Mouse (Mus musculus) CH12.LX (cell line): ENCODE results near the gene Cdc14b. TPM values are rescaled to one million over a fixed set of nuclear protein-coding genes. Genes with fewer than 3 reads are reported as not detected.

ENCODE experiments used
- DNase-seq: peaks from one replicate; pipeline ENCODE4 v3.0.0-alpha.2; 2013; ENCODE audit errors: extremely low read depth
- H3K27ac ChIP-seq: 2 replicates; pipeline ENCODE4 v1.5.1; 2012; ENCODE audit warnings: low read depth, mild to moderate bottlenecking, control low read depth, moderate library complexity; ENCODE audit not compliant: insufficient read depth
- H3K27me3 ChIP-seq: replicated peaks from 2 replicates; pipeline ENCODE3; 2012; ENCODE audit warnings: inconsistent platforms
- H3K36me3 ChIP-seq, 2 experiments: replicated peaks in 1 of 2; 2 replicates each; pipeline versions ENCODE3 to v1.6.1; 2012; ENCODE audit warnings: inconsistent platforms in 1 of 2, low read length in 1 of 2, mild to moderate bottlenecking in 1 of 2, mixed read lengths in 1 of 2, moderate library complexity in 1 of 2; ENCODE audit not compliant: control insufficient read depth in 1 of 2, insufficient read depth in 1 of 2
- H3K4me1 ChIP-seq, 2 experiments: 2 replicates each; pipeline ENCODE4 v1.6.1; 2012; ENCODE audit warnings: inconsistent platforms in 1 of 2, moderate library complexity in 1 of 2; ENCODE audit not compliant: insufficient read depth in 2 of 2, control insufficient read depth in 1 of 2
- H3K4me2 ChIP-seq: 2 replicates; pipeline ENCODE4 v1.6.1; 2012; ENCODE audit warnings: low read depth, mild to moderate bottlenecking, control low read depth; ENCODE audit not compliant: poor library complexity, insufficient read depth, severe bottlenecking
- H3K4me3 ChIP-seq, 3 experiments: fragments of 150-350 bp in 1 of 3; sonication (generic) in 1 of 3; replicated peaks in 1 of 3; 2 replicates each; pipeline versions ENCODE3 to v1.5.1; 2011 to 2012; ENCODE audit warnings: low read depth in 2 of 3, low read length in 2 of 3, mild to moderate bottlenecking in 2 of 3, moderate library complexity in 2 of 3, control low read depth in 1 of 3, improper control_type of control experiment in 1 of 3, inconsistent platforms in 1 of 3, mixed read lengths in 1 of 3; ENCODE audit not compliant: poor library complexity in 1 of 3
- H3K79me2 ChIP-seq: replicated peaks from 2 replicates; pipeline ENCODE4 v1.6.1; 2012; ENCODE audit warnings: mild to moderate bottlenecking, moderate library complexity; ENCODE audit not compliant: control insufficient read depth, poor library complexity, insufficient read depth, severe bottlenecking; ENCODE audit errors: extremely low read depth
- H3K9ac ChIP-seq: 2 replicates; pipeline ENCODE4 v1.6.1; 2012; ENCODE audit warnings: low read depth, mild to moderate bottlenecking, control low read depth, moderate library complexity; ENCODE audit not compliant: insufficient read depth
- H3K9me3 ChIP-seq: replicated peaks from 2 replicates; pipeline ENCODE3; 2012; ENCODE audit warnings: low read length, inconsistent platforms, mixed read lengths
- CHD1 ChIP-seq: IDR thresholded peaks from 2 replicates; pipeline ENCODE4 v1.6.1; 2012; ENCODE audit warnings: low read depth, low read length, improper control_type of control experiment, inconsistent platforms
- CTCF ChIP-seq, 2 experiments: IDR thresholded peaks in 1 of 2; conservative IDR thresholded peaks in 1 of 2; 2 replicates each; pipeline ENCODE4 v1.5.1; 2011 to 2012; ENCODE audit warnings: low read depth in 2 of 2, low read length in 2 of 2, improper control_type of control experiment in 1 of 2, inconsistent platforms in 1 of 2, mild to moderate bottlenecking in 1 of 2, moderate library complexity in 1 of 2
- E2F4 ChIP-seq: IDR thresholded peaks from 2 replicates; pipeline ENCODE4 v1.6.1; 2011; ENCODE audit warnings: low read depth, low read length, improper control_type of control experiment; ENCODE audit not compliant: insufficient replicate concordance
- ELF1 ChIP-seq: IDR thresholded peaks from 2 replicates; pipeline ENCODE4 v1.6.1; 2014; ENCODE audit warnings: low read depth, mild to moderate bottlenecking, inconsistent platforms, low read length, improper control_type of control experiment
- EP300 ChIP-seq: IDR thresholded peaks from 2 replicates; pipeline ENCODE4 v1.6.1; 2011; ENCODE audit warnings: low read length, improper control_type of control experiment
- GABPA ChIP-seq: IDR thresholded peaks from 2 replicates; pipeline ENCODE4 v1.6.1; 2012; ENCODE audit warnings: low read depth, low read length, improper control_type of control experiment, inconsistent platforms; ENCODE audit not compliant: insufficient replicate concordance
- HCFC1 ChIP-seq: IDR thresholded peaks from 2 replicates; pipeline ENCODE4 v1.6.1; 2012; ENCODE audit warnings: low read depth, mild to moderate bottlenecking, inconsistent platforms, low read length, improper control_type of control experiment
- IRF4 ChIP-seq: IDR thresholded peaks from 2 replicates; pipeline ENCODE4 v1.6.1; 2014; ENCODE audit warnings: low read depth, mild to moderate bottlenecking, inconsistent platforms, low read length, improper control_type of control experiment
- JUN ChIP-seq: IDR thresholded peaks from 2 replicates; pipeline ENCODE4 v1.6.1; 2011; ENCODE audit warnings: low read depth, mild to moderate bottlenecking, low read length, improper control_type of control experiment, moderate library complexity; ENCODE audit not compliant: insufficient read depth
- MAFK ChIP-seq: IDR thresholded peaks from 2 replicates; pipeline ENCODE4 v1.6.1; 2011; ENCODE audit warnings: low read length, improper control_type of control experiment; ENCODE audit not compliant: insufficient replicate concordance
- MAX ChIP-seq: IDR thresholded peaks from 2 replicates; pipeline ENCODE4 v1.6.1; 2011; ENCODE audit warnings: low read length, improper control_type of control experiment
- MAZ ChIP-seq: IDR thresholded peaks from 2 replicates; pipeline ENCODE4 v1.6.1; 2012; ENCODE audit warnings: low read depth, mild to moderate bottlenecking, inconsistent platforms, low read length, improper control_type of control experiment, moderate library complexity
- MEF2A ChIP-seq: IDR thresholded peaks from 2 replicates; pipeline ENCODE4 v1.6.1; 2014; ENCODE audit warnings: low read depth, mild to moderate bottlenecking, inconsistent platforms, low read length, improper control_type of control experiment, borderline replicate concordance
- MXI1 ChIP-seq: IDR thresholded peaks from 2 replicates; pipeline ENCODE4 v1.6.1; 2011; ENCODE audit warnings: mild to moderate bottlenecking, low read depth, low read length, improper control_type of control experiment
- NELFE ChIP-seq: IDR thresholded peaks from 2 replicates; pipeline ENCODE4 v1.6.1; 2011; ENCODE audit warnings: low read depth, low read length, improper control_type of control experiment
- NRF1 ChIP-seq: IDR thresholded peaks from 2 replicates; pipeline ENCODE4 v1.6.1; 2014; ENCODE audit warnings: low read depth, mild to moderate bottlenecking, inconsistent platforms, low read length, improper control_type of control experiment, moderate library complexity
- RAD21 ChIP-seq: IDR thresholded peaks from 2 replicates; pipeline ENCODE4 v1.6.1; 2011; ENCODE audit warnings: low read depth, mild to moderate bottlenecking, low read length, improper control_type of control experiment, moderate library complexity
- SIN3A ChIP-seq: IDR thresholded peaks from 2 replicates; pipeline ENCODE4 v1.6.1; 2012; ENCODE audit warnings: low read length, improper control_type of control experiment, inconsistent platforms
- SMC3 ChIP-seq: IDR thresholded peaks from 2 replicates; pipeline ENCODE4 v1.6.1; 2011; ENCODE audit warnings: low read depth, low read length, improper control_type of control experiment
- TBP ChIP-seq: conservative IDR thresholded peaks from 2 replicates; pipeline ENCODE4 v1.6.1; 2011; ENCODE audit warnings: low read depth, low read length, improper control_type of control experiment
- TCF12 ChIP-seq: IDR thresholded peaks from 2 replicates; pipeline ENCODE4 v1.6.1; 2014; ENCODE audit warnings: low read depth, mild to moderate bottlenecking, inconsistent platforms, low read length, improper control_type of control experiment
- UBTF ChIP-seq: IDR thresholded peaks from 2 replicates; pipeline ENCODE4 v1.6.1; 2012; ENCODE audit warnings: low read depth, mild to moderate bottlenecking, inconsistent platforms, low read length, improper control_type of control experiment, moderate library complexity
- USF2 ChIP-seq: conservative IDR thresholded peaks from 2 replicates; pipeline ENCODE4 v1.6.1; 2011; ENCODE audit warnings: low read depth, low read length, improper control_type of control experiment
- ZKSCAN1 ChIP-seq: IDR thresholded peaks from 2 replicates; pipeline ENCODE4 v1.6.1; 2012; ENCODE audit warnings: low read depth, inconsistent platforms, low read length, improper control_type of control experiment, borderline replicate concordance
- ZMIZ1 ChIP-seq: IDR thresholded peaks from 2 replicates; pipeline ENCODE4 v1.6.1; 2012; ENCODE audit warnings: low read depth, mild to moderate bottlenecking, inconsistent platforms, low read length, improper control_type of control experiment
- ZNF384 ChIP-seq: IDR thresholded peaks from 2 replicates; pipeline ENCODE4 v1.6.1; 2012; ENCODE audit warnings: low read depth, low read length, improper control_type of control experiment, inconsistent platforms
- dilution Hi-C: fragments of 300-500 bp; cut with MboI; formaldehyde crosslinking; loops from 2 replicates; pipeline ENCODE4 v1.14.3; 2020; ENCODE audit warnings: low sequenced_read_pairs; ENCODE audit not compliant: extremely low pct_unique_long_range_greater_than_20kb, extremely low pct_ligation_motif_present
- in situ Hi-C: fragments of 300-500 bp; cut with MboI; formaldehyde crosslinking; loops from 3 replicates; pipeline ENCODE4 v1.14.3; 2019; ENCODE audit warnings: low sequenced_read_pairs, low pct_ligation_motif_present, low pct_unique_long_range_greater_than_20kb, mixed read lengths
- polyA plus RNA-seq: library from polyadenylated mRNA; unstranded; fragments of >175 nt; gene quantifications from 2 replicates; pipeline ENCODE4 v1.2.1, GENCODE M21; 2012; ENCODE audit warnings: low read depth; ENCODE audit not compliant: insufficient read length
- total RNA-seq, 2 experiments: library from RNA; depleted of rRNA; stranded (reverse); fragments of 300-350 nt in 1 of 2; fragments of >200 nt in 1 of 2; gene quantifications; 2 replicates each; pipeline ENCODE4 v1.2.3; 2012 to 2014

Gene Cdc14b
- total and polyA plus RNA-seq, 3 experiments: 2.7 to 5.5 (median 4.6) TPM

DNA sequence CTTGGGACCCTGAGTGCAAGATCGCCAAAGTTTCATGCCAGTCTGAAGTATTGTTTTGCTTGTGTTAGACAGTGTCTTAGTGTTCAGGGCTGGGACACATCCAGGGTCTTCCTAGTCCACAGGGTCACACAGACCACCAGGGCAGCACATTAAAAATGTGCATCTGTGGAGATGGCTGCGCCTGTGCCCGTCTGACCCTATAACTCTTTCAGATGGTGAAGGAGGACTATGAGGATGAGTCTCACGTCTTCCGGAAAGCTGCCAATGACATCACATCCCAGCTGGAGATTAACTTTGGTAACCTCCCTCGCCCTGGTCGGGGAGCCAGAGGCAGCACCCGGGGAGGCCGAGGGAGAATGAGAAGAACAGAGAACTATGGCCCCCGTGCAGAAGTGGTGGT lies 90.7 kb downstream of the Cdc14b start:
- in situ Hi-C loops: loop anchor here (10.0 kb wide), 1 partner anchor 130 kb away; the partner anchor contains the start of gene Aaed1
- peaks cover 1% of the 10 kb centered on the region for H3K27me3 ChIP-seq
- no peaks in the 10 kb centered on the region for H3K9me3 ChIP-seq
- H3K79me2 ChIP-seq: no peaks in the 10 kb centered on the region
- H3K4me1 ChIP-seq: peaks cover 7 to 29% of the 10 kb centered on the region in 2 experiments; a peak in 2 of 4 replicates
- no peak overlapping the region for H3K4me3 ChIP-seq
- dilution Hi-C loops: no loop called here
- DNase-seq: no peak
- TF ChIP-seq MAFK (no peak), JUN (no peak), GABPA (no peak), TBP (no peak), ZKSCAN1 (no peak), NRF1 (no peak), NELFE (no peak), SIN3A (no peak), UBTF (no peak), SMC3 (no peak), CTCF (conservative IDR thresholded peaks at IDR 0.05 in 1 of 2, IDR thresholded peaks at IDR 0.05 in 1 of 2; ENCODE audit: low read depth in 2 of 2, low read length in 2 of 2) (no peak), EP300 (no peak), MXI1 (no peak), ELF1 (no peak), MEF2A (no peak), ZMIZ1 (no peak), ZNF384 (no peak), E2F4 (no peak), MAZ (no peak)
- TF ChIP-seq, all 38 proteins: peak for 0
- H3K36me3 ChIP-seq: no peaks in the 10 kb centered on the region
- no peak overlapping the region for H3K4me2 ChIP-seq
- no peak overlapping the region for H3K9ac ChIP-seq
- H3K27ac ChIP-seq: no peak overlapping the region

DNA sequence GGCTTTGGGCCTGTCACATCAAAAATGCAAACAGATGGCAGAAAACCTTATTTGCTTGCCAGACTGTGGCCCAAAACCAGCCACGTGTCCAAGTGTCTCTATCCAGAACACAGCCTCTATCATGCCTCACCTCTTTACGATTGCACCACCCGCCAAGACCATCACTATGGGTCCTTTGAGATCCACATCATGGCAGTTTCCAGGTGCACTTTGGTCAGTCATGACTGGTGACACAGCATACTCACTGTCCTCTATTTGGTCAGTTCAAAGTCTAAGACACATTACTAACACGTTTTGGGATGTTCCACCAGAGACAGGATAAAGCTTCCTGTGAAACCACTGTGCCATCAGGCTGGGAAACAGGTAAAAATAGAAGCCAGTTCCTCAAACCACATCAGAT lies 91.5 kb downstream of the Cdc14b start:
- Histone ChIP-seq H3K79me2 (no peaks in the 10 kb centered on the region), H3K36me3 (no peaks in the 10 kb centered on the region), H3K9me3 (no peaks in the 10 kb centered on the region), H3K27me3 (peaks cover 1% of the 10 kb centered on the region), H3K4me1 (peaks cover 7 to 29% of the 10 kb centered on the region in 2 experiments; a peak in 2 of 4 replicates), H3K4me3 (no peak overlapping the region), H3K4me2 (no peak overlapping the region), H3K9ac (no peak overlapping the region), H3K27ac (no peak overlapping the region)
- in situ Hi-C loops (loop anchor here (10.0 kb wide), 1 partner anchor 131 kb away; the partner anchor contains the start of gene Aaed1), dilution Hi-C loops (no loop called here)
- TF ChIP-seq CHD1: no peak
- TF ChIP-seq TCF12: no peak
- TF ChIP-seq MAX: no peak
- no peak for TF ChIP-seq IRF4
- TF ChIP-seq MAZ: no peak
- TF ChIP-seq MEF2A: no peak
- no peak for TF ChIP-seq SMC3
- no peak for TF ChIP-seq TBP
- no peak for TF ChIP-seq USF2
- TF ChIP-seq HCFC1: no peak
- no peak for TF ChIP-seq CTCF (conservative IDR thresholded peaks at IDR 0.05 in 1 of 2, IDR thresholded peaks at IDR 0.05 in 1 of 2; ENCODE audit: low read depth in 2 of 2, low read length in 2 of 2)
- TF ChIP-seq RAD21: no peak
- no peak for TF ChIP-seq NRF1
- no peak for DNase-seq
